ENCODE assay signal across 18 mouse cellular contexts in the genomic region with DNA sequence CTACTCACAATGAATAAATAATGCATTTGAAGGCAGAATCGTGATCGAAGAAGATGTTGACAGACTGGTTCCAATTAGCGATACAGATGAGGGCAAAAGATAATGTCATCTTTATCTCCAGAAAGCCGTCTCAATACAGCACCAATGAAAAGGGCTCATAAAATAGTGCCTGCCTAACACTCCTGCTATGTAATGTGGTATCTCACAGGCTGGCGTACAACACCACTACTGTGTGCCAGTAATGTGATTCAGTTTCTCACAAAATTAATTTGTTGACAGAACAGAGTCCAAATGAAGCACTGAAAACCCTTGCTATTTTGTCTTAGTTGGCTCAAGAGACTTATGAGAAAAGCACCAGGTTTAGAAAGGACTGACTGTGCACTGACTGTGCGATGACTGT. TPM values are rescaled to one million over a fixed set of nuclear protein-coding genes. Genes with fewer than 3 reads are reported as not detected.
"Had no signal": no experiment of that assay in that cellular context is flagged by ENCODE, and none has a peak within 500 bp of the region (broad histone marks: within the 10 kb centered on the region; RNA-seq: fewer than 3 reads in every experiment).

No protein-coding gene starts in this region.

- H3K36me3 ChIP-seq: lung, embryonic 15.5 days; midbrain, embryonic 13.5 days; midbrain, embryonic 15.5 days; neural tube, embryonic 12.5 days; stomach, embryonic 15.5 days had no signal

- H3K9me3 ChIP-seq: lung, embryonic 15.5 days; midbrain, embryonic 13.5 days; midbrain, embryonic 15.5 days; neural tube, embryonic 12.5 days; stomach, embryonic 15.5 days had no signal

- H3K27me3 ChIP-seq: lung, embryonic 15.5 days; midbrain, embryonic 13.5 days; midbrain, embryonic 15.5 days; neural tube, embryonic 12.5 days; stomach, embryonic 15.5 days had no signal

- H3K4me3 ChIP-seq: lung, embryonic 15.5 days; midbrain, embryonic 13.5 days; midbrain, embryonic 15.5 days; neural tube, embryonic 12.5 days; stomach, embryonic 15.5 days had no signal

- H3K9ac ChIP-seq: liver, postnatal 0 days; lung, embryonic 15.5 days; midbrain, embryonic 13.5 days; midbrain, embryonic 15.5 days; neural tube, embryonic 12.5 days; stomach, embryonic 15.5 days had no signal

- H3K4me1 ChIP-seq: lung, embryonic 15.5 days; midbrain, embryonic 13.5 days; midbrain, embryonic 15.5 days; neural tube, embryonic 12.5 days; stomach, embryonic 15.5 days had no signal

- H3K4me2 ChIP-seq: lung, embryonic 15.5 days; midbrain, embryonic 11.5 days; midbrain, embryonic 13.5 days; midbrain, embryonic 15.5 days; neural tube, embryonic 12.5 days; stomach, embryonic 15.5 days had no signal

- DNase-seq: liver, postnatal 0 days; lung, adult 2 months; lung, postnatal 14 days; lung, postnatal 36 days; right cerebral cortex, postnatal 14 days; thymus, adult 2 months; thymus, postnatal 25 days; thymus, postnatal 4 days had no signal

- ATAC-seq: liver, postnatal 0 days; lung, postnatal 0 days; midbrain, embryonic 13.5 days; midbrain, embryonic 15.5 days had no signal

- H3K27ac ChIP-seq: lung, embryonic 15.5 days; macrophage; midbrain, embryonic 13.5 days; midbrain, embryonic 15.5 days; neural tube, embryonic 12.5 days; stomach, embryonic 15.5 days; stomach, postnatal 0 days had no signal

RNA-seq across cellular contexts. Expression of a gene that starts 48.4 kb away (rescaled TPM):
- total RNA-seq: megakaryocyte progenitor cell, adult 5-6 weeks had no signal
- polyA plus RNA-seq: macrophage had no signal
